Mouse (Mus musculus) testis, adult 2 months (tissue): Measurements from ENCODE around the gene Trim52.

Experiments used
- CTCF ChIP-seq: fragments of 200-500 bp; IDR thresholded peaks from 2 replicates; pipeline ENCODE4 v1.5.1; 2012; ENCODE audit warnings: low read depth, mild to moderate bottlenecking, inconsistent platforms, low read length, moderate library complexity; ENCODE audit not compliant: control insufficient read depth, insufficient read depth, insufficient replicate concordance
- POLR2A ChIP-seq: fragments of 200-500 bp; IDR thresholded peaks from 2 replicates; pipeline ENCODE4 v1.6.1; 2012; ENCODE audit warnings: low read depth, mild to moderate bottlenecking, inconsistent platforms, low read length, moderate library complexity; ENCODE audit not compliant: control insufficient read depth

GRCm38 (mm10) chr14:106163196-106163595 is 57.2 kb downstream of the Trim52 start:
- TF ChIP-seq CTCF (no peak), POLR2A (no peak)
